Mouse (Mus musculus): Measurements from ENCODE around the gene Arhgap28. TPM values are rescaled to one million over a fixed set of nuclear protein-coding genes. Genes with fewer than 3 reads are reported as not detected.

The Arhgap28 gene
- polyA plus RNA-seq, 1 experiment from 2014 or later = 35.6 TPM

GRCm38 (mm10) chr17:68019466-68020065, 15.6 kb upstream of the Arhgap28 start:
- H3K4me2 ChIP-seq (replicated peaks; ENCODE audit: low read depth, low read length) = no peak overlapping the region
- DNase-seq (ENCODE audit: low spot score) (no peak), ATAC-seq (ENCODE audit: low FRiP score) (no peak)
- H3K36me3 ChIP-seq (ENCODE audit: control insufficient read depth, insufficient read depth, low read length) = no peaks in the 10 kb centered on the region
- H3K4me3 ChIP-seq (ENCODE audit: low read depth, low read length) = no peak overlapping the region
- no peaks in the 10 kb centered on the region for H3K27me3 ChIP-seq (ENCODE audit: control insufficient read depth, insufficient read depth, low read length)
- H3K27ac ChIP-seq (ENCODE audit: low read depth, low read length) = no peak overlapping the region
- H3K4me1 ChIP-seq (replicated peaks; ENCODE audit: control insufficient read depth, insufficient read depth, low read length) = no peaks in the 10 kb centered on the region
- no peak overlapping the region for H3K9ac ChIP-seq (ENCODE audit: low read depth, low read length)
- H3K9me3 ChIP-seq (ENCODE audit: control insufficient read depth, low read length) = no peaks in the 10 kb centered on the region
- 81% methylated on average over 15 of the region's 15 CpGs for WGBS

GRCm38 (mm10) chr17:68017095-68017494, 13.2 kb upstream of the Arhgap28 start:
- H3K27me3 ChIP-seq (ENCODE audit: control insufficient read depth, insufficient read depth, low read length) = no peaks in the 10 kb centered on the region
- no peak overlapping the region for H3K4me2 ChIP-seq (replicated peaks; ENCODE audit: low read depth, low read length)
- H3K4me3 ChIP-seq (ENCODE audit: low read depth, low read length) = no peak overlapping the region
- no peaks in the 10 kb centered on the region for H3K36me3 ChIP-seq (ENCODE audit: control insufficient read depth, insufficient read depth, low read length)
- H3K27ac ChIP-seq (ENCODE audit: low read depth, low read length) = no peak overlapping the region
- ATAC-seq (ENCODE audit: low FRiP score) (no peak), DNase-seq (ENCODE audit: low spot score) (no peak)
- H3K9me3 ChIP-seq (ENCODE audit: control insufficient read depth, low read length) = no peaks in the 10 kb centered on the region
- H3K4me1 ChIP-seq (replicated peaks; ENCODE audit: control insufficient read depth, insufficient read depth, low read length) = no peaks in the 10 kb centered on the region
- no peak overlapping the region for H3K9ac ChIP-seq (ENCODE audit: low read depth, low read length)
- 78% methylated on average over 3 of the region's 3 CpGs for WGBS

DNA sequence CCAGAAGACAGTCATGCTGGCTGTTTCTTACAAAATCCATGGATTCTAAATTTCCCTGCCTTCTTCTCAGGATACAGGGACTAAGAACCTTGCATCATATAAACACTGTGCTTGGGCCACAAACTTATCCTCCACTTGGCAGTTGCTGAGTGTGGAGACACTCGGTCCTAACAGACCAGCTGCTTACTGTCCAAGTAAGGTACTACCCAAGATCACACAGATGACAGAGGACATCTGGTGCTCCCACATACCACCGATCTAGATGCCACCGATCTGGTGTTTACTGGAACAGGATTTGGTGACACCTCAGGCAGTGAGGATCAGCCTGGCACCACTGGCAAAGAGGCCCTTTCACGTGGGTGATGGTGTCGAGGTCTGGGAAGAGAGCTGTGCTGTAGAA, 7.7 kb upstream of the Arhgap28 start:
- WGBS = 91% methylated on average over 5 of the region's 5 CpGs
- Histone ChIP-seq H3K27me3 (ENCODE audit: control insufficient read depth, insufficient read depth, low read length) (no peaks in the 10 kb centered on the region), H3K4me2 (replicated peaks; ENCODE audit: low read depth, low read length) (no peak overlapping the region), H3K9ac (ENCODE audit: low read depth, low read length) (no peak overlapping the region), H3K36me3 (ENCODE audit: control insufficient read depth, insufficient read depth, low read length) (no peaks in the 10 kb centered on the region), H3K4me1 (replicated peaks; ENCODE audit: control insufficient read depth, insufficient read depth, low read length) (no peaks in the 10 kb centered on the region), H3K27ac (ENCODE audit: low read depth, low read length) (no peak overlapping the region), H3K9me3 (ENCODE audit: control insufficient read depth, low read length) (no peaks in the 10 kb centered on the region), H3K4me3 (ENCODE audit: low read depth, low read length) (no peak overlapping the region)
- ATAC-seq (ENCODE audit: low FRiP score) (no peak), DNase-seq (ENCODE audit: low spot score) (no peak)

- DNase-seq (ENCODE audit: low spot score) (no peak), ATAC-seq (ENCODE audit: low FRiP score) (no peak)
- Histone ChIP-seq H3K27ac (ENCODE audit: low read depth, low read length) (no peak overlapping the region), H3K9me3 (ENCODE audit: control insufficient read depth, low read length) (no peaks in the 10 kb centered on the region), H3K4me1 (replicated peaks; ENCODE audit: control insufficient read depth, insufficient read depth, low read length) (no peaks in the 10 kb centered on the region), H3K27me3 (ENCODE audit: control insufficient read depth, insufficient read depth, low read length) (no peaks in the 10 kb centered on the region), H3K36me3 (ENCODE audit: control insufficient read depth, insufficient read depth, low read length) (no peaks in the 10 kb centered on the region), H3K4me2 (replicated peaks; ENCODE audit: low read depth, low read length) (no peak overlapping the region), H3K9ac (ENCODE audit: low read depth, low read length) (no peak overlapping the region), H3K4me3 (ENCODE audit: low read depth, low read length) (no peak overlapping the region)
- WGBS = 96% methylated on average over 5 of the region's 5 CpGs
Measured at GRCm38 (mm10) chr17:68010041-68010440, 6.1 kb upstream of the Arhgap28 start.

- H3K27me3 ChIP-seq (ENCODE audit: control insufficient read depth, insufficient read depth, low read length) = no peaks in the 10 kb centered on the region
- H3K4me1 ChIP-seq (replicated peaks; ENCODE audit: control insufficient read depth, insufficient read depth, low read length) = no peaks in the 10 kb centered on the region
- no peaks in the 10 kb centered on the region for H3K36me3 ChIP-seq (ENCODE audit: control insufficient read depth, insufficient read depth, low read length)
- H3K9ac ChIP-seq (ENCODE audit: low read depth, low read length) = peak overlapping the region; percentile 71
- peak overlapping the region; percentile 63 for H3K4me3 ChIP-seq (ENCODE audit: low read depth, low read length)
- H3K4me2 ChIP-seq (replicated peaks; ENCODE audit: low read depth, low read length) = peak overlapping the region; percentile 79
- DNase-seq (ENCODE audit: low spot score) (peak; percentile 51), ATAC-seq (ENCODE audit: low FRiP score) (peak; percentile 44)
- H3K9me3 ChIP-seq (ENCODE audit: control insufficient read depth, low read length) = no peaks in the 10 kb centered on the region
- peak overlapping the region; percentile 76 for H3K27ac ChIP-seq (ENCODE audit: low read depth, low read length)
- WGBS = 8% methylated on average over 10 of the region's 10 CpGs
Measured at GRCm38 (mm10) chr17:68004581-68005330, 836 bp upstream of the Arhgap28 start.

- no peaks in the 10 kb centered on the region for H3K27me3 ChIP-seq (ENCODE audit: control insufficient read depth, insufficient read depth, low read length)
- H3K4me2 ChIP-seq (replicated peaks; ENCODE audit: low read depth, low read length) = peak overlapping the region; percentile 79
- 39% methylated on average over 17 of the region's 17 CpGs for WGBS
- H3K4me1 ChIP-seq (replicated peaks; ENCODE audit: control insufficient read depth, insufficient read depth, low read length) = no peaks in the 10 kb centered on the region
- no peaks in the 10 kb centered on the region for H3K36me3 ChIP-seq (ENCODE audit: control insufficient read depth, insufficient read depth, low read length)
- H3K27ac ChIP-seq (ENCODE audit: low read depth, low read length) = no peak overlapping the region
- no peaks in the 10 kb centered on the region for H3K9me3 ChIP-seq (ENCODE audit: control insufficient read depth, low read length)
- ATAC-seq (ENCODE audit: low FRiP score) (no peak), DNase-seq (ENCODE audit: low spot score) (peak; percentile 29)
- peak overlapping the region; percentile 63 for H3K4me3 ChIP-seq (ENCODE audit: low read depth, low read length)
- H3K9ac ChIP-seq (ENCODE audit: low read depth, low read length) = no peak overlapping the region
Measured at GRCm38 (mm10) chr17:68002608-68003595, 1.0 kb downstream of the Arhgap28 start.

GRCm38 (mm10) chr17:67999801-68000200, 4.1 kb downstream of the Arhgap28 start:
- no peak for DNase-seq (ENCODE audit: low spot score)
- Histone ChIP-seq H3K4me3 (ENCODE audit: low read depth, low read length) (no peak overlapping the region), H3K9me3 (ENCODE audit: control insufficient read depth, low read length) (no peaks in the 10 kb centered on the region), H3K9ac (ENCODE audit: low read depth, low read length) (no peak overlapping the region), H3K27ac (ENCODE audit: low read depth, low read length) (no peak overlapping the region), H3K27me3 (ENCODE audit: control insufficient read depth, insufficient read depth, low read length) (no peaks in the 10 kb centered on the region), H3K4me1 (replicated peaks; ENCODE audit: control insufficient read depth, insufficient read depth, low read length) (no peaks in the 10 kb centered on the region), H3K36me3 (ENCODE audit: control insufficient read depth, insufficient read depth, low read length) (no peaks in the 10 kb centered on the region), H3K4me2 (replicated peaks; ENCODE audit: low read depth, low read length) (no peak overlapping the region)
- WGBS = 62% methylated on average over 8 of the region's 8 CpGs
- no peak for ATAC-seq (ENCODE audit: low FRiP score)

DNA sequence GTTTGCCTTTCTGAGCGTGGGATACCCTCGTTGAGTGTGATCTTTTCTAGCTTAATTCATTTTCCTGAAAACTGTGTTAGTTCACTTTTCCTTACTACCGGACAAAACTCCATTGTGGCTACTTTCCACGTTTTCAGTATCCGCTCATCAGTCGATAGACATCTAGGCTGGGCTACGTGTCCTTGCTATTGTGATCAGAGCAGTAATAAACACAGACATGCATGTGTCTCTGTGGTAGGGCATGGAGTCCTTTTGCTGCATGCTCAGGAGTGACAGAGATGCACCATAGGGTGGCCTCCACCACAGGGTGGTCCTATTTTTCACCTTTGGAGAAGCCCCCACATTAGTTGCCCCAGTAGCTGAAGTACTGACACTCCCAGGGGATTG, 7.2 kb downstream of the Arhgap28 start:
- Histone ChIP-seq H3K4me2 (replicated peaks; ENCODE audit: low read depth, low read length) (no peak overlapping the region), H3K27ac (ENCODE audit: low read depth, low read length) (no peak overlapping the region), H3K4me3 (ENCODE audit: low read depth, low read length) (no peak overlapping the region), H3K27me3 (ENCODE audit: control insufficient read depth, insufficient read depth, low read length) (no peaks in the 10 kb centered on the region), H3K9ac (ENCODE audit: low read depth, low read length) (no peak overlapping the region), H3K9me3 (ENCODE audit: control insufficient read depth, low read length) (no peaks in the 10 kb centered on the region), H3K4me1 (replicated peaks; ENCODE audit: control insufficient read depth, insufficient read depth, low read length) (no peaks in the 10 kb centered on the region), H3K36me3 (ENCODE audit: control insufficient read depth, insufficient read depth, low read length) (no peaks in the 10 kb centered on the region)
- WGBS = 75% methylated on average over 7 of the region's 7 CpGs
- no peak for DNase-seq (ENCODE audit: low spot score)
- ATAC-seq (ENCODE audit: low FRiP score) = no peak

Data from hindbrain, embryonic 11.5 days (tissue).